Mouse (Mus musculus) heart, adult 2 months (tissue): ENCODE data around the gene Nudt15. TPM values are rescaled to one million over a fixed set of nuclear protein-coding genes. Genes with fewer than 3 reads are reported as not detected.

ENCODE experiments used
- DNase-seq, 2 experiments: peaks; one replicate each; pipeline ENCODE4 v3.0.0; 2021
- H3K27ac ChIP-seq: fragments of 200-600 bp; 2 replicates; pipeline ENCODE4 v1.8.1; 2022
- H3K27me3 ChIP-seq: fragments of 200-500 bp; 2 replicates; pipeline ENCODE4 v1.6.1; 2012; ENCODE audit warnings: mild to moderate bottlenecking, low read length, inconsistent platforms, mixed read lengths; ENCODE audit not compliant: control insufficient read depth, insufficient read depth
- H3K36me3 ChIP-seq: fragments of 200-500 bp; 2 replicates; pipeline ENCODE4 v1.6.1; 2012; ENCODE audit warnings: low read length, inconsistent platforms; ENCODE audit not compliant: control insufficient read depth, insufficient read depth
- H3K4me1 ChIP-seq: fragments of 200-500 bp; 2 replicates; pipeline ENCODE4 v1.6.1; 2011; ENCODE audit warnings: low read length; ENCODE audit not compliant: control insufficient read depth, insufficient read depth
- H3K4me3 ChIP-seq: fragments of 200-600 bp; 2 replicates; pipeline ENCODE4 v1.8.1; 2022
- H3K79me2 ChIP-seq: fragments of 200-500 bp; replicated peaks from 2 replicates; pipeline ENCODE4 v1.6.1; 2012; ENCODE audit warnings: mild to moderate bottlenecking, inconsistent platforms, low read length, moderate library complexity, mixed read lengths; ENCODE audit not compliant: control insufficient read depth, insufficient read depth
- H3K9ac ChIP-seq: fragments of 200-500 bp; 2 replicates; pipeline ENCODE4 v1.6.1; 2012; ENCODE audit warnings: low read depth, mild to moderate bottlenecking, control low read depth, inconsistent platforms, low read length, mixed read lengths
- CTCF ChIP-seq: fragments of 200-600 bp; IDR thresholded peaks from 2 replicates; pipeline ENCODE4 v1.8.1; 2022; ENCODE audit warnings: antibody characterized with exemption, mild to moderate bottlenecking, moderate library complexity
- EP300 ChIP-seq: fragments of 200-500 bp; IDR thresholded peaks from 2 replicates; pipeline ENCODE4 v1.6.1; 2011; ENCODE audit warnings: low read depth, low read length, control low read depth; ENCODE audit not compliant: insufficient read depth
- POLR2A ChIP-seq: fragments of 200-500 bp; IDR thresholded peaks from 2 replicates; pipeline ENCODE4 v1.6.1; 2011; ENCODE audit warnings: mild to moderate bottlenecking, low read depth, low read length, control low read depth; ENCODE audit not compliant: insufficient read depth
- WGBS: fragments of 180-500 bp; shearing (Covaris S2); methylation state at CpG from one replicate; pipeline ENCODE4 v1.1.7; 2018; 5-methylcytosine and 5-hydroxymethylcytosine counted together
- intact Hi-C: fragments of 180-260 bp; cut with DNase I; formaldehyde crosslinking; loops from one replicate; pipeline ENCODE4 v1.15.1; 2025
- polyA plus RNA-seq: library from polyadenylated mRNA; depleted of rRNA; stranded (reverse); fragments of >200 nt; gene quantifications from 2 replicates; pipeline ENCODE4 v1.2.3, GENCODE M21; 2012
- total RNA-seq, 2 experiments: library from RNA; stranded (reverse); gene quantifications; 2 replicates each; pipeline ENCODE4 v1.2.3; 2021

Gene Nudt15
- total and polyA plus RNA-seq, 3 experiments = 3.2 to 8.6 (median 7.3) TPM

DNA sequence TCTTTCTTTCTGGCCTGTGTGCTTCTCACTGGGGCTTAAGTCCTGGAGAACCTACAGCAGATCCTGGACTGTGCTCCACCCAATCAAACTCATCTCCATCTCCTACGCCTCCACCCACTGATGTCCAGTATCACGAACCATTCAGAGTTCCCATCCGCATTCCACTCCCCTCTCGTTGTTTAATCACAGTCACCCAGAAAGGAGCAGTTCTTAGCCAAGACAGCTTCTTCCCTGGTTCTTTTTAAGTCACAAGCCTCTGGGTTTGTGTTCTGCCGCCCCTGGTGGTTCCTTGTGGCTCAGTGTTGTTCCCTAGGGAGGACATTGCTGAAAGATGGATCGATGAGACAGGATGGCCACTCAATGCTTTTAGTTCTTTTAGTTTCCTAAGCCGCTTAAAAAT, 52.3 kb downstream of the Nudt15 start:
- H3K4me1 ChIP-seq = no peaks in the 10 kb centered on the region; the same call in 1 of the 2 replicates
- H3K9ac ChIP-seq = no peak overlapping the region
- peak; percentile 47 for TF ChIP-seq CTCF
- no peak for TF ChIP-seq POLR2A
- no peaks in the 10 kb centered on the region for H3K79me2 ChIP-seq
- H3K27ac ChIP-seq = no peak overlapping the region
- intact Hi-C loops = no loop called here
- H3K27me3 ChIP-seq = no peaks in the 10 kb centered on the region
- no peak overlapping the region for H3K4me3 ChIP-seq
- H3K36me3 ChIP-seq = no peaks in the 10 kb centered on the region
- DNase-seq = no peak
- WGBS = 45% methylated on average over 7 of the region's 7 CpGs

GRCm38 (mm10) chr14:73494122-73494521, 53.9 kb downstream of the Nudt15 start:
- Histone ChIP-seq H3K9ac (no peak overlapping the region), H3K27me3 (no peaks in the 10 kb centered on the region), H3K36me3 (no peaks in the 10 kb centered on the region), H3K27ac (no peak overlapping the region), H3K4me3 (no peak overlapping the region), H3K79me2 (no peaks in the 10 kb centered on the region), H3K4me1 (no peaks in the 10 kb centered on the region; the same call in 1 of the 2 replicates)
- intact Hi-C loops = no loop called here
- DNase-seq = no peak
- TF ChIP-seq CTCF = no peak
- TF ChIP-seq EP300 = no peak
- TF ChIP-seq POLR2A = no peak
- WGBS = 66% methylated on average over 6 of the region's 6 CpGs

DNA sequence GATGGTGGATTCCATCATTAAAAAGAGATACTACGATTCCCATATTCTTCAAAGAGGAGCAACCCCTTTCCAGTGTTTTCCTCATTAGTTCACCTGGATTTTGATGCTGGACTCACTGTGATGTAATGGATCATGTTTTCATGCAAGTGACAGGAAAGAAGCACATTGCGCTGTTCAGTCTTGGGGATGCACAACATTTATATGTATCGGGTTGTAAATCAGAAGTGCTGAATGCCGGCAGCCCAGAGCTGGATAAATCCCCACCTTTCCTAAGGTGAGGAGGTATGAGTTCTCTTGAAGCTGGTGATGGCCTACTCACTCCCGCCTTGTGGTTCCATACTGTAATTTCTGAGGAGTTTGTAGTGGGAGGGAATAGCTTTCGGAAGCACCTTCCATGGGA, 54.7 kb downstream of the Nudt15 start:
- no peak for DNase-seq
- Histone ChIP-seq H3K9ac (no peak overlapping the region), H3K4me3 (no peak overlapping the region), H3K27ac (no peak overlapping the region), H3K79me2 (no peaks in the 10 kb centered on the region), H3K36me3 (no peaks in the 10 kb centered on the region), H3K27me3 (no peaks in the 10 kb centered on the region), H3K4me1 (no peaks in the 10 kb centered on the region; the same call in 1 of the 2 replicates)
- 95% methylated on average over 6 of the region's 6 CpGs for WGBS
- TF ChIP-seq EP300 = no peak
- no peak for TF ChIP-seq CTCF
- no peak for TF ChIP-seq POLR2A
- intact Hi-C loops = no loop called here

DNA sequence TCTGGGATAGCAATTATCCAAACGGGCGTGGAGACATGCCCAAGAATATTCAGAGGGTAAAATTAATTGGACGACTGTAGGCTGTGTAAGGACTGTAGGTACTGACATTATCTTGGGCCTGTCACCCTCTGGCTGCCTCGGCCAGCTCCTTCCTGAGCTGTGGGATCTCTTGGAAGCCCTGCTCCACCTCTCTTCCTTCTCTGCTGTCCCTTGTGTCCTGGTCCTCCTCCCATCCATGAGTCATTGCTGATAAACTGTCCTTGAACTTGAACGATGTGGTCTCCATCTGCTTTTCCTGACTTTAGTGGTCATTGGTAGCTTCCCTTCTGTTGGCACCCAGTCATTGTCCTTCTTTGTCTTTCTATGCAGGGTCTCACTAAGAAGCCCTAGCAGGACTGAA, 61.4 kb downstream of the Nudt15 start:
- Histone ChIP-seq H3K27me3 (no peaks in the 10 kb centered on the region), H3K9ac (no peak overlapping the region), H3K36me3 (no peaks in the 10 kb centered on the region), H3K4me3 (no peak overlapping the region), H3K4me1 (peaks cover 4% of the 10 kb centered on the region), H3K79me2 (no peaks in the 10 kb centered on the region), H3K27ac (peak overlapping the region; percentile 36)
- no peak for TF ChIP-seq POLR2A
- no peak for TF ChIP-seq EP300
- no peak for TF ChIP-seq CTCF
- WGBS = 24% methylated on average over 5 of the region's 5 CpGs
- intact Hi-C loops = no loop called here
- DNase-seq = peak in 1 of 2 experiments; percentile 42

GRCm38 (mm10) chr14:73484366-73485110, 63.5 kb downstream of the Nudt15 start:
- Histone ChIP-seq H3K27ac (no peak overlapping the region), H3K27me3 (no peaks in the 10 kb centered on the region), H3K4me1 (peaks cover 4% of the 10 kb centered on the region), H3K9ac (no peak overlapping the region), H3K79me2 (no peaks in the 10 kb centered on the region), H3K4me3 (no peak overlapping the region), H3K36me3 (no peaks in the 10 kb centered on the region)
- WGBS = 89% methylated on average over 3 of the region's 3 CpGs
- intact Hi-C loops = no loop called here
- TF ChIP-seq POLR2A (no peak), EP300 (no peak), CTCF (no peak; the same call in 1 of the 2 replicates)
- DNase-seq = no peak

DNA sequence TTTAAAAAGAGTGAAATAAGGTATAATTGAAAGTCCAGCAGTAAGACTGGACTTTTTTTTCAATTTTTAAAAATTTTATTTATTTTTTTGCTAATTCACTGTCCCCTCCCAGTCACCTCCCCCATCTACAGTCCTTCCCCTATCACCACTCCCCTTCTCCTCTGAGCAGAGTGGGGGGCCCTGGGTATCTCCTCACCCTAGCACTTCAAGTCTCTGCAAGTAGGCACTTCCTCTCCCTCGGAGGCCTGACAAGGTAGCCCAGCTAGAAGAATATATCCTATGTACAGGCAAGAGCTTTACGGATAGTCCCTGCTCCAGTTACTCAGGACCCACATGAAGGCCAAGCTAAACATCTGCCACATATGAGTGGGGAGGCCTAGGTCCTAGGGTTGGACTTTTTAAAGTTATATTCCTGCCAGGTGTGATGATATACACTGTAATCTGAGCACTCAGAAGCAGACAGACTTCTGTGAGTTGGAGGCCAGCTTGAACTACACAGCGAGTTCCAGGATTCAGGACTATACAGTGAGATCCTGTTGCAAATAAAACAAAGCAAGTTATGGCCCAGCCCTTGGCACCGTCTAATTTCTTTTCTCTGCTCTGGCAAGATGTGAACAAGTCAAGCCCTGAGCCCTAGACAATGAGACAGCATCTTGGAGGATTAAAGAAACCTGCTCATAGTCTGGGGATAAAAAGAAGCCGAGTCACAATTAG, 64.4 kb downstream of the Nudt15 start:
- DNase-seq = no peak
- TF ChIP-seq POLR2A (no peak), EP300 (no peak), CTCF (no peak)
- WGBS = 78% methylated on average over 5 of the region's 5 CpGs
- no peaks in the 10 kb centered on the region for H3K79me2 ChIP-seq
- no peak overlapping the region for H3K4me3 ChIP-seq
- H3K27ac ChIP-seq = no peak overlapping the region
- no peaks in the 10 kb centered on the region for H3K27me3 ChIP-seq
- H3K36me3 ChIP-seq = no peaks in the 10 kb centered on the region
- intact Hi-C loops = no loop called here
- peaks cover 4% of the 10 kb centered on the region for H3K4me1 ChIP-seq
- H3K9ac ChIP-seq = no peak overlapping the region
